Mouse (Mus musculus) cerebellum, adult (tissue): ENCODE measurements around the gene Hcn2.
"Not testable (repeated sequence)": the region's sequence is repeated elsewhere in the genome, so short reads cannot be mapped to it uniquely, and the experiment has no call there.

Experiments
- ATAC-seq: cut with Nextera tagmentation; 2 replicates; pipeline ENCODE4 v1.9.2; 2017; ENCODE audit warnings: mild to moderate bottlenecking, moderate library complexity, mixed read lengths; ENCODE audit not compliant: insufficient number of reproducible peaks, low FRiP score, low TSS enrichment

Gene Hcn2

GRCm38 (mm10) chr10:79686219-79686618 lies 30.2 kb upstream of the Hcn2 start:
- no peak for ATAC-seq

DNA sequence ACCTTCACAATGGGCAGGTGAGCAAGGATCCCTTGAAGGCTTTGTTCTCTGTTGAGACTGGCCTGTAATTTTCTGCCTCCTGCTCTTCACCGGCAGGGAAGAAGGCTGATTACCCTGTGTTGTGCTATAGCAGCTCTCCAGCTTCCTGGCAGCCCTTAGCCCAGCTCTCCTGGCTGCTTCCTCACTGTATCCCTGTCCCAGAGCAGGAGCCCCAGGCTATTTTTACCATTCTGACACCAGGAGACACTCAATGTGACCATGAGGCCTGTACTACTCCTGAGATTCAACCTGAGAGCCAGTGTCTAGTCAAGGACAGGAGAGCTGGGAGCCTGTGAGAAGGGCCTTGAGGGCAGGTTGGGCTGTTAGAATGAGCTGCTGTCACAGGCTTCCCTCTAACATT lies 29.7 kb upstream of the Hcn2 start:
- ATAC-seq, result no peak

GRCm38 (mm10) chr10:79687513-79687912 lies 28.9 kb upstream of the Hcn2 start:
- ATAC-seq, result no peak

DNA sequence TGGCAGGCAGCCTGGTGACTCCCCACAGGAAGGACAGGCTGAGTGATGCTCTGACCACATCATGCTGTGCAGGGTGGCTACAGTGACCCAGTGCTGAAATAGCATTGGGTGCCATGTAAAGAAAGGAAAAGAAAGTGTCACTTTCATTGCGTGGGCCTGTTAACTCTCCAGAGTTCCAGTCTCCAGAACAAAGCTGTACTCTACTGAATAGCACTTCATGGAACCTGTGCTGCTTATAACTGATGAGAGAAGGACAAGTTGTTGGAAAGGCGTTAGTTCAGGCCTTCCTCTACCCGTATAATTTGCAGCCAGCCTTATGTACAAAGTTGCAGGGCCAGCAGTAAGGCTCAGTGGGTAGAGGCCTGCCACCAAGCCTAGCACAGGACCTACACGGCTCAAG lies 27.7 kb upstream of the Hcn2 start, which contains the start of gene Gzmm:
Gene Gzmm (plus strand): TSS at position 301 of the 400 bp plus-strand sequence.
- ATAC-seq, result no peak

GRCm38 (mm10) chr10:79689178-79689577 lies 27.3 kb upstream of the Hcn2 start:
- ATAC-seq, result no peak

GRCm38 (mm10) chr10:79691986-79692548 lies 24.4 kb upstream of the Hcn2 start:
- ATAC-seq, result no peak

DNA sequence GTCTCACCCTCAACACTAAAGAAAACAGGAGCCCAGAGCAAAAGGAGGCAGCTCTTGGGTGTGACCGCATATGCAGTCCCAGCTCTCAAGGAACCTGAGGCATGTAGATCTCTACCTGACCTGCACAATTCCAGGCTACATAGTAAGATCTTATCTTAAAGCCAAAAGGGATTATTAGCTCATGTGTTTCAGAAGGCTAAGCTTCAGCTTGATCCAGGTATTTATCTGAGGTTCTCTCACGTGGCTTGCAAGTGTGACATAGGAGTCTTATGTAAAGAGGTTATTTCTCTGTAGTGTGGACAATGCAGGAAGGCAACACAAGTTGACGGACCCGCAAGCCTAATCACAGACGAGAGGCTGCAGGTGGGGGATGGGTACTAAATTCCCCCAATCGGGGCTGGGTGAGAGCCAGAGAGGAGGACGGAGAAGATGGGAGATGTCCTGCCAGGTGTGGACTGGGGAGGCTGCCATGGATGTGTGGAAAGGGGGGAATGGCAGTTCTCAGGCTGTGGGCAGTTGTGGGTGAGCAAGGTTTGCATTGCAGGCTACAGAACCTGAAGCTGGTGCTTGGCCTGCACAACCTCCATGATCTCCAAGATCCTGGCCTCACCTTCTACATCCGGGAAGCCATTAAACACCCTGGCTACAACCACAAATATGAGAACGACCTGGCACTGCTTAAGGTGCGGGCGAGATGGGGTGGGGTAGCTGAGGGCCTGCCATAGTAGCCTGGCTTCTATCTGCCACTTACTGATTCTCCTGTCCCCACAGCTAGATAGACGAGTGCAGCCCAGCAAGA lies 22.7 kb upstream of the Hcn2 start:
- no peak for ATAC-seq

GRCm38 (mm10) chr10:79694379-79694655 lies 22.1 kb upstream of the Hcn2 start:
- ATAC-seq, result no peak

DNA sequence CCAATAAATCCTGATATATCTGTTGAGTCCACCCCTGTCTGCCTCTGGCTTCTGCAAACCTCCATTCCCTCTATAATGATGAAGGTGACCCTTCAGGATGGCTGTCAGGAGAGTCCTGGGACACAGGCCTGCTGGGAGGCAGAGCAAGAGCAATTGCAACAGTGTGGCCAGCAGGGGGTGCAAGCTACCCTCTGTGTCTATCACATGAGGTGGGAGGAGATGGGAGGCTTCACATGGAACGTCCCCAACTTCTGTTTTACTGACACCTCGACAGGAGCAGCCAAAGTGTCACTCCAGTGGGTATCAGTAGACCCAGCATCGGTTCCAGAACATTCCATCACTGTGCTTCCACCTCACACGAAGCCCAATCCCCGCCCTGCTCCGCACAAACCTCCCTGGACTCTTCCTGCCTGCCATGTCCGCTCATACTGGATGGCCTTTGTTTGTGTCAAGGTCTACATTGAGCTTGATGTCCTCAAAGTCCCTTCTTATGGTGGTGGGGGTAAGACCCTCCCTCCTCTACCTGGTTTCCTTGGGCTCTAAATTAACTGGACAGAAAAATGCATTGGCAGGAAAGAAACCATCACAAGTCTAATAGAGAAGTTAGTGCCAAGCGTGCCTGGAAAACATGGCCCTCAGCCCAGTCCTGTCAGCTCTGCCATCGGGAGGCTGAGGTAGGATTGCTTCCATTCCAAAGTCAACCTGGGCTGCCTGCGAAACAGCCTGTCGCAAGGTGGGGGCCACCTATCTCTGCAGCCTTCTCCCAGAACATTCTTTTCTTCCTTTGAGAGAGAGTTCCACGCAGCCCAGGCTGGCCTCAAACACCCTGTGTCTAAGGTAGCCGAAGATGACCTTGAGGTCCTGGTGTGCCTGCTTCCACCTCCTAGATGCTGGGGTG lies 21.0 kb upstream of the Hcn2 start:
- ATAC-seq, result peak; percentile 66; the same call in 1 of the 2 replicates

- ATAC-seq, result no peak
Measured at GRCm38 (mm10) chr10:79696129-79696651, 20.2 kb upstream of the Hcn2 start.

GRCm38 (mm10) chr10:79697916-79698315 lies 18.5 kb upstream of the Hcn2 start:
- ATAC-seq, result peak; percentile 60; the same call in 1 of the 2 replicates

DNA sequence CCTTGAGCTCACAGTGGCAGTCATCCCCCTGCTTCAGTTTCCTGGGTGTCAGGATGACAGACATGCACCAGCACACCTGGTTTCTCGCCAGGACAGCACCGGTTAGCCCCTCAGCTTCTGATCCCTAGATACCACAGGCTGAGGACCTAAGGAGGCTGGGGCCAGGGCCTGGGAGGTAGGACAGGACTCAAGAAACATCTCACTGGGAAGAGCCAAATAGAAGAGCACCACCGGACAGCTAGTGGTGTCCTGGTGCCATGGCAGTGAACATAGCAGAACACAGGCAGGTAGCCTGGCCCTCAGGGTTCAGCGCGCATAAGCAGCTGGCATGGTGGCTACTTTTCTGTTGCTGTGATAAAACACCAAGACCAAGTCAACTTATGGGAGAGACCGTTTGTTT lies 18.0 kb upstream of the Hcn2 start:
- no peak for ATAC-seq

GRCm38 (mm10) chr10:79700676-79701075 lies 15.8 kb upstream of the Hcn2 start:
- ATAC-seq, result no peak

GRCm38 (mm10) chr10:79701443-79702129 lies 14.8 kb upstream of the Hcn2 start:
- no peak for ATAC-seq

DNA sequence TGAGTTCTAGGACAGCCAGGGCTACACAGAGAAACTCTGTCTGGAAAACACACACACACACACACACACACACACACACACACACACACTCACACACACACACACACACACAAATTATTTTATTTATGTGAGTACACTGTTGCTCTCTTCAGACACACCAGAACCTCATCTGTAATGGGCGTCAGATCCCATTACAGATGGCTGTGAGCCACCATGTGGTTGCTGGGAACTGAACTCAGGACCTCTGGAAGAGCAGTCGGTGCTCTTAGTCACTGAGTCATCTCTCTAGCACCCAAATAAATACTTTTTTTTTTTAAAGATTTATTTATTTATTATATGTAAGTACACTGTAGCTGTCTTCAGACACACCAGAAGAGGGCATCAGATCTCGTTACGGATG lies 13.5 kb upstream of the Hcn2 start:
- not testable (repeated sequence) for ATAC-seq

DNA sequence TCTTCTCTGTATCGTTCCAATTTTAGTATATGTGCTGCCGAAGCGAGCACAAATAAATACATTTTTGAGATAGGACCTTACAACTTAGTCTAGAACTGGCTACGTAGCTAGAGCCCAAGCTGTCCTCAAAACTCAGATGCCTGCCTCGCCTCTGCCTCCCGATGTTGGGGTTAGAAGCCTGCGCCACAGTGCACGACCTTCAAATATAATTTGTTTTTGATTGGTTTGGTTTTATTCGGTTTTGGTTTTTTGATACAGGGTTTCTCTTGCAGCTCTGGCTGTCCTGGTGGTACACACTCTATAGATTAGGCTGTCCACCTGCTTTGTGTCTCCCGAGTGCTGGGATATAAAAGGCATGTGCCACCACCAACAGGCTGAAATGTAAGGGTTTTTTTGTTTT lies 12.9 kb upstream of the Hcn2 start:
- no peak for ATAC-seq

DNA sequence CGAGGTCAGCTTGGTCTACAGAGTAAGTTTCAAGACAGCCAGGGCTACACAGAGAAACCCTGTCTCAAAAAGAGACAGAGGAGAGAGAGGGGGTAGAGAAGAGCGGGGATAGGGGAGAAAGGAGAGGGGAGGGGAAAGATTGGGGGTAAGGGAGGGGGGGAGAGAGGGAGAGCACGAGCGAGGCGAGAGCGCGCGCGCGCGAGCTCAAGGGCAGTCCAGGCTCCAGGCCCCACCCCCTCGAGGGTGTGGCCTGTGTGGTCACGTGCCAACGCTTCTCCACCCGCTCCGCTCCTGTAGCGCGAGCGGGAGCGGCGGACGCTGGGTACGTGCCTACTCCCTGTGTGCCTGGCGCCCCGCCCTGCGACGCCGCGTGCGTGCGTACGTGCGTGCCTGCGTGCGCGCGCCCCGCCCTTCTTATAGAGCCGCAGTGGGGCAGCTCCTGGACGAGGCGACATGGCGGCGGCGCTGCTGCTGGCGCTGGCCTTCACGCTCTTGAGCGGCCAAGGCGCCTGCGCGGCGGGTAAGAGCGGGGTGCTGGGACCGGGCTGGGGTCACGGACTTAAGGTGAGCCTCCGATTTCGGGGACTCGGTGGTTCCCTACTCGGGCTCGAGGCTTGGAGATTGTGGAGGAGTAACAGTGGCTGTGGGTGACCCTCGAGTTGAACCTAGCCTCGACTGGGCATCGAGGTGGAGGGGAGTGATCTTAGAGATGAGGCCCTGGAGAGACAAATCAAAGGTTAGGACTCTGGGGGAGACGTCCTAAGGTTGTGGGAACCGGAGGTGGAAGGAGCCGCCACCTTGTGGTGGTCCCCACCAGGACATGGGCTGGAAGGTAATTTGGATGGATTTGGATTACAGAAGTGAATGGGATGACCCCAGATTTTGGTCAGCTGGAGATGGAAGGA lies 12.1 kb upstream of the Hcn2 start, which contains the start of gene Bsg:
Gene Bsg (plus strand): TSS at position 427 of the 905 bp plus-strand sequence.
- ATAC-seq, result peak; percentile 66

GRCm38 (mm10) chr10:79704970-79705360 lies 11.5 kb upstream of the Hcn2 start:
- ATAC-seq, result no peak

DNA sequence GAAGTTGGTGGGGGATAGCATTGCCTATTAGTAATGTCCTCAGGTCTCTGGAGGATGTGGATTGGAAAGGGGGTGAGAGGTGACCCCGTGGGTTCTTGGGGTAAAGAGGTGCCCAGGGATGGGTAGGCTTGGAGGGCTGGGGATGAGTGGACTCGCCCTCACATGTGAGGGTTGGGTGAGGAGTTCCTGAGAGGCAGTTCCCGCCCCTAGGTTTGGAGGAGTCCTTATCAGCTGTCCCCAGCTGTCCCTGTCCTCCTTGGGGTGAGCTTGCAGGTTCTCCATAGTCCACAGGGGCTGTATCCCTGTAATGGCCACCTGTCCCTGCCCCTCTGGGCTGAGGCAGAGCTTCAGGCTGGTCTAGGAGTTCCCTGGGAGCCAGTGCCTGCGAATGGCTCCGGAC lies 10.5 kb upstream of the Hcn2 start:
- no peak for ATAC-seq
